Comparison of ENCODE assay signal across 35 mouse cellular contexts in the genomic region with DNA sequence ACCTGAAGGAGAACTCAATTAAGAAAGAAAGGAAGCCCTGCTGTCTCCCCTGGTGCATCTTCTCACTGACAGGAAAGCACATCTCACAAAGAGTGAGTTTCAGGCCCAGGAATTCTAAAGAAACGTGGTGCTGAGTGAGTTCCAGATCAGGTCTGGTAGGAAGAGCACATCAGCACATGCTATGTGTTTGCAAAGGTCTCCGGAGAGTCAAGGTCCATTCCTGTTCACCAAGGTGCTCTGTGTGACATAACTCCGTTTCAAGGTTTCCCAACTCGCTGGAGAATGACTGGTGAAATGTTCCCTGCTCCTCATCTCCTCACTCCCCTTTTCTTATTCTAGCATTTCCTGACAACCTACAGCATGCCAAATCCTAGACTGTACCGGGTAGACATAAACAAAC.
"Had no signal": no experiment of that assay in that cellular context is flagged by ENCODE, and none has a peak within 500 bp of the region (broad histone marks: within the 10 kb centered on the region; RNA-seq: fewer than 3 reads in every experiment).

No protein-coding gene starts in this region.

- H3K4me1 ChIP-seq: heart, embryonic 10.5 days; heart, embryonic 12.5 days; heart, embryonic 13.5 days; heart, embryonic 15.5 days; hindbrain, embryonic 10.5 days; hindbrain, embryonic 12.5 days; hindbrain, embryonic 13.5 days; hindbrain, embryonic 15.5 days; intestine, embryonic 15.5 days; kidney, embryonic 15.5 days had no signal

- H3K4me3 ChIP-seq: heart, adult 2 months; heart, embryonic 10.5 days; heart, embryonic 12.5 days; heart, embryonic 13.5 days; heart, embryonic 15.5 days; hindbrain, embryonic 10.5 days; hindbrain, embryonic 12.5 days; hindbrain, embryonic 13.5 days; hindbrain, embryonic 15.5 days; intestine, embryonic 15.5 days; kidney, embryonic 15.5 days; layer of hippocampus, adult 2 months had no signal

- H3K27me3 ChIP-seq: heart, embryonic 12.5 days; heart, embryonic 13.5 days; heart, embryonic 15.5 days; hindbrain, embryonic 12.5 days; hindbrain, embryonic 13.5 days; hindbrain, embryonic 15.5 days; intestine, embryonic 15.5 days; kidney, embryonic 15.5 days had no signal

- H3K9ac ChIP-seq: heart, embryonic 12.5 days; heart, embryonic 13.5 days; heart, embryonic 15.5 days; hindbrain, embryonic 12.5 days; hindbrain, embryonic 13.5 days; hindbrain, embryonic 14.5 days; hindbrain, embryonic 15.5 days; intestine, embryonic 15.5 days; kidney, embryonic 15.5 days had no signal

- H3K27ac ChIP-seq: heart, adult 2 months; heart, embryonic 10.5 days; heart, embryonic 13.5 days; heart, embryonic 15.5 days; hindbrain, embryonic 10.5 days; hindbrain, embryonic 12.5 days; hindbrain, embryonic 13.5 days; hindbrain, embryonic 14.5 days; hindbrain, embryonic 15.5 days; hindbrain, postnatal 0 days; intestine, embryonic 15.5 days; kidney, embryonic 15.5 days; kidney, postnatal 0 days; layer of hippocampus, adult 2 months had no signal

- H3K9me3 ChIP-seq: heart, embryonic 10.5 days; heart, embryonic 12.5 days; heart, embryonic 13.5 days; heart, embryonic 15.5 days; hindbrain, embryonic 10.5 days; hindbrain, embryonic 12.5 days; hindbrain, embryonic 13.5 days; hindbrain, embryonic 15.5 days; intestine, embryonic 15.5 days; kidney, embryonic 15.5 days had no signal

- H3K36me3 ChIP-seq: heart, embryonic 10.5 days; heart, embryonic 12.5 days; heart, embryonic 13.5 days; heart, embryonic 15.5 days; hindbrain, embryonic 10.5 days; hindbrain, embryonic 12.5 days; hindbrain, embryonic 13.5 days; hindbrain, embryonic 15.5 days; intestine, embryonic 15.5 days; kidney, embryonic 15.5 days had no signal

- ATAC-seq: hindbrain, embryonic 16.5 days; hindbrain, postnatal 0 days; inflammation-experienced regulatory T-cells, adult 6 months; intestine, embryonic 15.5 days; intestine, embryonic 16.5 days; intestine, postnatal 0 days had no signal

- DNase-seq: heart, adult 2 months; heart, postnatal 10 days; heart, postnatal 14 days; heart, postnatal 36 days; heart, postnatal 4 days; kidney, adult 11 months; kidney, adult 18-20 months; kidney, adult 2 months; kidney, adult 8-10 months; kidney, adult 9 months; kidney, postnatal 10 days; kidney, postnatal 14 days; kidney, postnatal 25 days; kidney, postnatal 36 days; kidney, postnatal 4 days; layer of hippocampus, adult 9-11 months had no signal

- H3K4me2 ChIP-seq: heart, embryonic 11.5 days; heart, embryonic 12.5 days; heart, embryonic 13.5 days; heart, embryonic 15.5 days; hindbrain, embryonic 12.5 days; hindbrain, embryonic 13.5 days; hindbrain, embryonic 14.5 days; hindbrain, embryonic 15.5 days; intestine, embryonic 15.5 days; kidney, embryonic 15.5 days had no signal
